Mouse (Mus musculus): ENCODE data around the gene 4930404H24Rik. TPM values are rescaled to one million over a fixed set of nuclear protein-coding genes. Genes with fewer than 3 reads are reported as not detected.
"Not testable (repeated sequence)": the region's sequence is repeated elsewhere in the genome, so short reads cannot be mapped to it uniquely, and the experiment has no call there.

The 4930404H24Rik gene
- polyA plus RNA-seq, 1 experiment from 2014 or later = not detected

GRCm38 (mm10) chr2:153493393-153493731 is 772 bp downstream of the 4930404H24Rik start:
- no peak for ATAC-seq (replicated peaks; ENCODE audit: low FRiP score, low read depth)
- 0 out of 2 replicates have a peak overlapping the region, but pooled peaks have one; percentile 69 for H3K9ac ChIP-seq (ENCODE audit: low read depth, low read length)

GRCm38 (mm10) chr2:153493781-153494292 is 1.2 kb downstream of the 4930404H24Rik start:
- WGBS = 16% methylated on average over 6 of the region's 6 CpGs
- Histone ChIP-seq H3K27ac (no peak overlapping the region), H3K9me3 (replicated peaks; ENCODE audit: low read length) (no peaks in the 10 kb centered on the region), H3K27me3 (ENCODE audit: insufficient read depth, low read length) (no peaks in the 10 kb centered on the region), H3K4me3 (replicated peaks; ENCODE audit: low read depth, low read length) (no peak overlapping the region), H3K9ac (ENCODE audit: low read depth, low read length) (peak overlapping the region; percentile 27; the same call in 1 of the 2 replicates), H3K4me2 (ENCODE audit: low read length) (no peak overlapping the region), H3K36me3 (ENCODE audit: insufficient read depth, low read length) (no peaks in the 10 kb centered on the region), H3K4me1 (replicated peaks; ENCODE audit: insufficient read depth, low read length) (peaks cover 17% of the 10 kb centered on the region)
- ATAC-seq (replicated peaks; ENCODE audit: low FRiP score, low read depth) (peak; percentile 22; the same call in 1 of the 2 replicates), DNase-seq (ENCODE audit: low spot score) (peak; percentile 42)
- no peak for TF ChIP-seq CTCF (IDR thresholded peaks at IDR 0.05; ENCODE audit: low read depth)

More at GRCm38 (mm10) chr2:153493393-153493731, 772 bp downstream of the 4930404H24Rik start:
- WGBS = 36% methylated on average over 2 of the region's 2 CpGs
- TF ChIP-seq CTCF (IDR thresholded peaks at IDR 0.05; ENCODE audit: low read depth) = no peak
- H3K4me1 ChIP-seq (replicated peaks; ENCODE audit: insufficient read depth, low read length) = peaks cover 17% of the 10 kb centered on the region
- 0 out of 2 replicates have a peak overlapping the region, but pooled peaks have one; percentile 58 for H3K4me3 ChIP-seq (replicated peaks; ENCODE audit: low read depth, low read length)
- DNase-seq (ENCODE audit: low spot score) = no peak
- no peaks in the 10 kb centered on the region for H3K27me3 ChIP-seq (ENCODE audit: insufficient read depth, low read length)
- no peaks in the 10 kb centered on the region for H3K9me3 ChIP-seq (replicated peaks; ENCODE audit: low read length)
- peak overlapping the region; percentile 99 for H3K4me2 ChIP-seq (ENCODE audit: low read length)
- H3K27ac ChIP-seq = peak overlapping the region; percentile 37
- no peaks in the 10 kb centered on the region for H3K36me3 ChIP-seq (ENCODE audit: insufficient read depth, low read length)

GRCm38 (mm10) chr2:153494293-153494811 is 1.8 kb downstream of the 4930404H24Rik start:
- H3K4me3 ChIP-seq (replicated peaks; ENCODE audit: low read depth, low read length) = no peak overlapping the region
- H3K27me3 ChIP-seq (ENCODE audit: insufficient read depth, low read length) = no peaks in the 10 kb centered on the region
- no peak overlapping the region for H3K4me2 ChIP-seq (ENCODE audit: low read length)
- ATAC-seq (replicated peaks; ENCODE audit: low FRiP score, low read depth) (0 out of 2 replicates have a peak, but pooled peaks have one; percentile 8), DNase-seq (ENCODE audit: low spot score) (no peak)
- H3K9me3 ChIP-seq (replicated peaks; ENCODE audit: low read length) = no peaks in the 10 kb centered on the region
- TF ChIP-seq CTCF (IDR thresholded peaks at IDR 0.05; ENCODE audit: low read depth) = no peak
- H3K27ac ChIP-seq = 0 out of 2 replicates have a peak overlapping the region, but pooled peaks have one; percentile 36
- no peaks in the 10 kb centered on the region for H3K36me3 ChIP-seq (ENCODE audit: insufficient read depth, low read length)
- 30% methylated on average over 9 of the region's 9 CpGs for WGBS
- H3K4me1 ChIP-seq (replicated peaks; ENCODE audit: insufficient read depth, low read length) = peaks cover 17% of the 10 kb centered on the region
- peak overlapping the region; percentile 27; the same call in 1 of the 2 replicates for H3K9ac ChIP-seq (ENCODE audit: low read depth, low read length)

- DNase-seq (ENCODE audit: low spot score); H3K27ac ChIP-seq; H3K9ac ChIP-seq (ENCODE audit: low read depth, low read length); ATAC-seq (replicated peaks; ENCODE audit: low FRiP score, low read depth); H3K27me3 ChIP-seq (ENCODE audit: insufficient read depth, low read length); H3K9me3 ChIP-seq (replicated peaks; ENCODE audit: low read length); H3K36me3 ChIP-seq (ENCODE audit: insufficient read depth, low read length); H3K4me3 ChIP-seq (replicated peaks; ENCODE audit: low read depth, low read length); H3K4me2 ChIP-seq (ENCODE audit: low read length): not testable (repeated sequence)
- 94% methylated on average over 4 of the region's 4 CpGs for WGBS
- peaks cover 17% of the 10 kb centered on the region for H3K4me1 ChIP-seq (replicated peaks; ENCODE audit: insufficient read depth, low read length)
Observed at GRCm38 (mm10) chr2:153495391-153495790, 2.8 kb downstream of the 4930404H24Rik start.

- no peak for ATAC-seq (replicated peaks; ENCODE audit: low FRiP score, low read depth)
- Histone ChIP-seq H3K4me2 (ENCODE audit: low read length) (no peak overlapping the region), H3K36me3 (ENCODE audit: insufficient read depth, low read length) (no peaks in the 10 kb centered on the region), H3K9me3 (replicated peaks; ENCODE audit: low read length) (no peaks in the 10 kb centered on the region), H3K4me1 (replicated peaks; ENCODE audit: insufficient read depth, low read length) (peaks cover 17% of the 10 kb centered on the region), H3K27me3 (ENCODE audit: insufficient read depth, low read length) (no peaks in the 10 kb centered on the region), H3K9ac (ENCODE audit: low read depth, low read length) (no peak overlapping the region), H3K4me3 (replicated peaks; ENCODE audit: low read depth, low read length) (no peak overlapping the region), H3K27ac (no peak overlapping the region)
- TF ChIP-seq CTCF (IDR thresholded peaks at IDR 0.05; ENCODE audit: low read depth) = no peak
- 72% methylated on average over 4 of the region's 4 CpGs for WGBS
- no peak for DNase-seq (ENCODE audit: low spot score)
Observed at GRCm38 (mm10) chr2:153495818-153496217, 3.2 kb downstream of the 4930404H24Rik start.

DNA sequence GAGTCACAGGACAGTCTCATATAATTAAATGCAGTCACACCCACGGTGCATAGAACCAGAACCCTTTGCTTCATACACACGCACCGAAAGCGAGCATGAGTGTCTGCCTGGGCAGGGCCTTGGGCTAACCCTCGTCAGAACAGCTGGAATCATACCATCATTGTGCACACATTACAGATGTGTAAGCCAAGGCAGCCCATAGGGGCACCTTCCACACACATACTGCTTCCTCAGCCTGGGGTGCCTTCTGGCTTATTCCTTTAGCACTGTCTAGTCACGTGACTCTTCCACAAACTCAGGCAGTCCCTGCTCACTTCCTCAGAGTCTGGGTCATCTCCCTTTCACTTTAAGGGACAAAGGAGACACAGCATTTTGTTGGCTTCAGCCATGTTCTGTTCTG is 3.7 kb downstream of the 4930404H24Rik start:
- Histone ChIP-seq H3K36me3 (ENCODE audit: insufficient read depth, low read length) (no peaks in the 10 kb centered on the region), H3K27me3 (ENCODE audit: insufficient read depth, low read length) (no peaks in the 10 kb centered on the region), H3K4me3 (replicated peaks; ENCODE audit: low read depth, low read length) (no peak overlapping the region), H3K9ac (ENCODE audit: low read depth, low read length) (no peak overlapping the region), H3K9me3 (replicated peaks; ENCODE audit: low read length) (no peaks in the 10 kb centered on the region), H3K4me2 (ENCODE audit: low read length) (no peak overlapping the region), H3K27ac (no peak overlapping the region), H3K4me1 (replicated peaks; ENCODE audit: insufficient read depth, low read length) (peaks cover 17% of the 10 kb centered on the region)
- ATAC-seq (replicated peaks; ENCODE audit: low FRiP score, low read depth) (no peak), DNase-seq (ENCODE audit: low spot score) (no peak)
- WGBS = 81% methylated on average over 6 of the region's 6 CpGs
- no peak for TF ChIP-seq CTCF (IDR thresholded peaks at IDR 0.05; ENCODE audit: low read depth)
